Mouse (Mus musculus) activated CD4-positive, CD25-positive, alpha-beta regulatory T cell, adult 4 months (primary cell): ENCODE measurements around the gene Klk10. TPM values are rescaled to one million over a fixed set of nuclear protein-coding genes. Genes with fewer than 3 reads are reported as not detected.
A peak's percentile ranks its signal among the peaks of the same experiment; 100 is the strongest.

ENCODE experiments used
- ATAC-seq: one replicate; pipeline ENCODE4 v1.8.0; 2017
- polyA plus RNA-seq, 2 experiments: library from polyadenylated mRNA; unstranded; fragments of 100-300 nt; shearing (Covaris generic); gene quantifications; one replicate each; pipeline ENCODE4 v1.2.1; 2017

The Klk10 gene
- under 1 TPM in 1 of 2 experiments, not detected in 1; 0.32 TPM for polyA plus RNA-seq

GRCm38 (mm10) chr7:43780746-43781145 is at the start of gene Klk10:
TSS of gene Klk10 (plus strand) at chr7:43781035.
- no peak for ATAC-seq

- no peak for ATAC-seq
These were observed 33.0 kb upstream of the Klk10 start for GRCm38 (mm10) chr7:43747788-43748187.

GRCm38 (mm10) chr7:43752806-43753205 is 28.0 kb upstream of the Klk10 start:
- ATAC-seq, result no peak

- ATAC-seq, result no peak
These were observed 14.4 kb upstream of the Klk10 start for GRCm38 (mm10) chr7:43766484-43766883.

GRCm38 (mm10) chr7:43768597-43768996 is 12.2 kb upstream of the Klk10 start, which contains the start of gene Klk12:
TSS of gene Klk12 (plus strand) at chr7:43768897.
- no peak for ATAC-seq

- no peak for ATAC-seq
These were observed 11.2 kb upstream of the Klk10 start for GRCm38 (mm10) chr7:43769636-43770035.

GRCm38 (mm10) chr7:43770701-43771100 is 10.1 kb upstream of the Klk10 start:
- ATAC-seq, result no peak

- no peak for ATAC-seq
These were observed 8.9 kb upstream of the Klk10 start for GRCm38 (mm10) chr7:43771916-43772315.

GRCm38 (mm10) chr7:43772901-43773300 is 7.9 kb upstream of the Klk10 start:
- no peak for ATAC-seq

GRCm38 (mm10) chr7:43774364-43774763 is 6.5 kb upstream of the Klk10 start, which contains the start of gene Klk11:
TSS of gene Klk11 (plus strand) at chr7:43774604.
- no peak for ATAC-seq

- ATAC-seq, result no peak
These were observed 6.0 kb upstream of the Klk10 start for GRCm38 (mm10) chr7:43774802-43775201.

- ATAC-seq, result no peak
These were observed 5.4 kb upstream of the Klk10 start for GRCm38 (mm10) chr7:43775311-43776057.

GRCm38 (mm10) chr7:43776506-43776905 is 4.3 kb upstream of the Klk10 start:
- no peak for ATAC-seq

GRCm38 (mm10) chr7:43777423-43777822 is 3.4 kb upstream of the Klk10 start:
- ATAC-seq, result no peak

GRCm38 (mm10) chr7:43778176-43778970 is 2.5 kb upstream of the Klk10 start:
- ATAC-seq, result no peak

GRCm38 (mm10) chr7:43780241-43780640 is 594 bp upstream of the Klk10 start:
- no peak for ATAC-seq

- no peak for ATAC-seq
These were observed 706 bp downstream of the Klk10 start for GRCm38 (mm10) chr7:43781541-43781940.

- peak; percentile 78 for ATAC-seq
These were observed 1.7 kb downstream of the Klk10 start for GRCm38 (mm10) chr7:43782275-43783265.

GRCm38 (mm10) chr7:43785286-43785685 is 4.5 kb downstream of the Klk10 start:
- ATAC-seq, result no peak

GRCm38 (mm10) chr7:43788096-43788495 is 7.3 kb downstream of the Klk10 start:
- ATAC-seq, result no peak

- no peak for ATAC-seq
These were observed 8.5 kb downstream of the Klk10 start for GRCm38 (mm10) chr7:43789295-43789694.

- ATAC-seq, result no peak
These were observed 10.8 kb downstream of the Klk10 start, which contains the start of gene Klk9 for GRCm38 (mm10) chr7:43791591-43791990. TSS of gene Klk9 (plus strand) at chr7:43791891.
